Mouse (Mus musculus): Measurements from ENCODE around the gene Traf3ip1. TPM values are rescaled to one million over a fixed set of nuclear protein-coding genes. Genes with fewer than 3 reads are reported as not detected.

Gene Traf3ip1
- polyA plus RNA-seq, 2 experiments from 2014 or later: 3.5 to 5.2 TPM

Other genes starting within 250 kb of the Traf3ip1 start
- 10 to 100 TPM; 85.2 to 93.4 TPM for gene Ube2f, start 244.3 kb upstream of the Traf3ip1 start, polyA plus RNA-seq (2017; shearing (Covaris generic))
- 10 to 100 TPM; 57.1 to 91.0 TPM for gene Scly, start 196.3 kb upstream of the Traf3ip1 start, polyA plus RNA-seq (2017; shearing (Covaris generic))
- not detected for gene Espnl, start 172.6 kb upstream of the Traf3ip1 start, polyA plus RNA-seq (2017; shearing (Covaris generic))
- gene Klhl30, start 143.6 kb upstream of the Traf3ip1 start, polyA plus RNA-seq (2017; shearing (Covaris generic)): not detected
- not detected for gene Erfe, start 128.2 kb upstream of the Traf3ip1 start, polyA plus RNA-seq (2017; shearing (Covaris generic))
- gene Ilkap, start 95.8 kb upstream of the Traf3ip1 start, polyA plus RNA-seq (2017; shearing (Covaris generic)): 10 to 100 TPM; 30.3 to 36.3 TPM
- gene Hes6, start 80.6 kb upstream of the Traf3ip1 start, polyA plus RNA-seq (2017; shearing (Covaris generic)): 10 to 100 TPM; 11.4 to 12.5 TPM
- 1 to 10 TPM; 1.9 to 2.1 TPM for gene Per2, start 35.3 kb upstream of the Traf3ip1 start, polyA plus RNA-seq (2017; shearing (Covaris generic))
- 1 to 10 TPM; 2.6 to 3.6 TPM for gene Asb1, start 45.9 kb downstream of the Traf3ip1 start, polyA plus RNA-seq (2017; shearing (Covaris generic))

Measured in CD4-positive, CD25-positive, alpha-beta regulatory T cell, adult 4 months (primary cell).